Comparison of ENCODE assay signal across 17 mouse cellular contexts in the genomic region with DNA sequence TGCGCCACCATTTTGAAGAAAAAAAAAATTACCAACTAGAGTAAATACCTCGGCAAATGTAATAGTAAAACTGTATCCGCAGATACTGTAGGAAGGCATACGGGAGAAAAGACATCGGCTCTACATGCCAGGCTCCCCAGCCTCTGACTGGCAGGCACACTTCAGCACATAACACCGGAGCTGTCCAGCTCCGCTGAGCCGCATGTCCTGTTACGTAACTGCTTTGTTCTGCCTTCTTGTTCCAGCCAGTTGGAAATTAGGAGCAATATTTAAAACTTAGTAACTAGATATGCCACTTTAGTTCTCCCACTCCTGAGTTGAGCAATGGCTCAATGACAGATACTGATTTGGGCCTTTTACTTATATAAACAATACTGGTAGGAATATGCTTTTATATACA.
"Had no signal": no experiment of that assay in that cellular context is flagged by ENCODE, and none has a peak within 500 bp of the region (broad histone marks: within the 10 kb centered on the region; RNA-seq: fewer than 3 reads in every experiment).

No protein-coding gene starts in this region.

- H3K27ac ChIP-seq: kidney, postnatal 0 days; limb, embryonic 15.5 days; liver, embryonic 12.5 days; midbrain, embryonic 15.5 days; neural tube, embryonic 13.5 days had no signal

- H3K4me2 ChIP-seq: limb, embryonic 15.5 days; liver, embryonic 12.5 days; midbrain, embryonic 11.5 days; midbrain, embryonic 15.5 days; neural tube, embryonic 13.5 days had no signal

- ATAC-seq: liver, embryonic 12.5 days; midbrain, embryonic 15.5 days had no signal

- H3K9me3 ChIP-seq: limb, embryonic 15.5 days; liver, embryonic 12.5 days; midbrain, embryonic 15.5 days; neural tube, embryonic 13.5 days had no signal

- H3K4me3 ChIP-seq: limb, embryonic 15.5 days; liver, embryonic 12.5 days; megakaryocyte, embryonic 14.5 days; midbrain, embryonic 15.5 days; neural tube, embryonic 13.5 days had no signal

- H3K4me1 ChIP-seq: midbrain, embryonic 15.5 days; neural tube, embryonic 13.5 days had no signal

- H3K27me3 ChIP-seq: limb, embryonic 15.5 days; liver, embryonic 12.5 days; midbrain, embryonic 15.5 days; neural tube, embryonic 13.5 days had no signal

- H3K9ac ChIP-seq: limb, embryonic 15.5 days; liver, embryonic 12.5 days; midbrain, embryonic 15.5 days; neural tube, embryonic 13.5 days had no signal

- H3K36me3 ChIP-seq: liver, embryonic 12.5 days; midbrain, embryonic 15.5 days; neural tube, embryonic 13.5 days had no signal

- DNase-seq: kidney, adult 11 months; kidney, postnatal 36 days; layer of hippocampus, adult 9-11 months; layer of hippocampus, postnatal 36 days; lung, postnatal 14 days; retina, postnatal 1 day; right cerebral cortex, postnatal 4 days; spleen, adult 18-20 months; thymus, adult 2 months; thymus, postnatal 25 days had no signal
